Comparison of ENCODE assay signal across 19 mouse cellular contexts in genomic region chr1:155344019-155344418, GRCm38 (mm10).
A peak's percentile ranks its signal among the peaks of the same experiment; 100 is the strongest.
DNase-seq lines count a peak whose midpoint lies in the region; TF ChIP-seq lines count a peak whose summit lies in the region.
"Had no signal": no experiment of that assay in that cellular context is flagged by ENCODE, and none has a peak within 500 bp of the region (broad histone marks: within the 10 kb centered on the region; RNA-seq: fewer than 3 reads in every experiment).

No protein-coding gene starts in this region.

- TF ChIP-seq CTCF in gastrocnemius, adult 2 months (IDR thresholded peaks at IDR 0.05): no peak
- no peak for TF ChIP-seq CTCF in C2C12 (IDR thresholded peaks at IDR 0.05; ENCODE audit: control insufficient read depth, insufficient read depth, insufficient read length)

- peak overlapping the region; percentile 43; the same call in 1 of the 2 replicates for H3K27ac ChIP-seq in gastrocnemius, adult 2 months

- DNase-seq in gastrocnemius, adult 2 months: no peak
- no peak for DNase-seq in gastrocnemius, postnatal 14 days
- no peak for DNase-seq in embryo, embryonic 10 days (ENCODE audit: low spot score)
- no peak for DNase-seq in kidney, adult 9 months
- DNase-seq: adrenal gland, adult 2 months; adrenal gland, adult 8-10 months; adrenal gland, postnatal 10 days; adrenal gland, postnatal 14 days; adrenal gland, postnatal 25 days; adrenal gland, postnatal 36 days; B cell, adult 2 months; cerebellum, adult 11 months; cerebellum, adult 11-12 months; cerebellum, adult 18-20 months; cerebellum, adult 2 months had no signal

- H3K79me3 ChIP-seq in C2C12 (ENCODE audit: low read depth): no peaks in the 10 kb centered on the region

- intact Hi-C loops in gastrocnemius, adult 2 months (cut with DNase I): no loop called here
- intact Hi-C loops in gastrocnemius, postnatal 14 days (cut with DNase I; ENCODE audit: low total_unique reads): loop anchor here (10.0 kb wide), 1 partner anchor 71 kb away; the partner anchor contains the start of gene Xpr1

- no peak for TF ChIP-seq POLR2A in myocyte (IDR thresholded peaks at IDR 0.05; ENCODE audit: insufficient read length, low read depth)

- H3K79me2 ChIP-seq in C2C12 (ENCODE audit: control insufficient read depth, insufficient read depth) (no peaks in the 10 kb centered on the region), myocyte (ENCODE audit: control insufficient read depth, insufficient read depth) (no peaks in the 10 kb centered on the region)

- H3ac ChIP-seq in C2C12 (ENCODE audit: control insufficient read depth, insufficient read length, low read depth) (no peak overlapping the region), myocyte (ENCODE audit: control insufficient read depth, insufficient read length) (no peak overlapping the region)

- no peak overlapping the region for H3K4me2 ChIP-seq in myocyte (ENCODE audit: low read depth)

- no peak overlapping the region for H3K4me3 ChIP-seq in gastrocnemius, adult 2 months
- no peak overlapping the region for H3K4me3 ChIP-seq in C2C12 (ENCODE audit: insufficient read depth, poor library complexity, severe bottlenecking)
- H3K4me3 ChIP-seq in myocyte: no peak overlapping the region

- H3K27me3 ChIP-seq in C2C12 (ENCODE audit: control insufficient read depth, insufficient read depth, insufficient read length): no peaks in the 10 kb centered on the region
- H3K27me3 ChIP-seq in myocyte (ENCODE audit: control insufficient read depth, insufficient read depth, insufficient read length): no peaks in the 10 kb centered on the region
- H3K27me3 ChIP-seq: CH12.LX, Patski had no signal

- H3K36me3 ChIP-seq in C2C12 (ENCODE audit: control insufficient read depth, insufficient read depth): no peaks in the 10 kb centered on the region
- H3K36me3 ChIP-seq in myocyte (ENCODE audit: control insufficient read depth, insufficient read depth): no peaks in the 10 kb centered on the region

TF ChIP-seq in C2C12, 6 proteins besides CTCF, POLR2A, EP300 and RAD21:
- no peak for TF ChIP-seq USF1 (IDR thresholded peaks at IDR 0.05; ENCODE audit: low read depth)
- TF ChIP-seq MYOD1 (IDR thresholded peaks at IDR 0.05; ENCODE audit: control insufficient read depth, insufficient read length, low read depth): peak; percentile 58
- no peak for TF ChIP-seq MAX (IDR thresholded peaks at IDR 0.05)

TF ChIP-seq in myocyte, 11 proteins besides CTCF, POLR2A, EP300 and RAD21:
- TF ChIP-seq MYOG (IDR thresholded peaks at IDR 0.05; ENCODE audit: control insufficient read depth in 1 of 3, insufficient read depth in 1 of 3, insufficient read length in 2 of 3, low read depth in 2 of 3) (peak in 2 of 3 experiments; percentile 36 to 58), MAX (IDR thresholded peaks at IDR 0.05; ENCODE audit: low read depth) (no peak), TCF3 (IDR thresholded peaks at IDR 0.05; ENCODE audit: insufficient read length, low read depth) (no peak), SRF (IDR thresholded peaks at IDR 0.05; ENCODE audit: control insufficient read depth, insufficient read length, low read depth) (no peak), MYOD1 (IDR thresholded peaks at IDR 0.05; ENCODE audit: control insufficient read depth in 1 of 3, insufficient read length in 2 of 3, low read depth in 2 of 3) (peak in 2 of 3 experiments; percentile 73 to 85), USF1 (IDR thresholded peaks at IDR 0.05; ENCODE audit: low read depth) (no peak), CEBPB (IDR thresholded peaks at IDR 0.05; ENCODE audit: insufficient read depth, poor library complexity, severe bottlenecking) (no peak), REST (IDR thresholded peaks at IDR 0.05; ENCODE audit: insufficient read depth, insufficient read length) (no peak), E2F4 (IDR thresholded peaks at IDR 0.05; ENCODE audit: insufficient read depth) (no peak)
